Mouse (Mus musculus) monocyte, adult 59 days (primary cell): ENCODE measurements around the gene Dlgap4. TPM values are rescaled to one million over a fixed set of nuclear protein-coding genes. Genes with fewer than 3 reads are reported as not detected.

Experiments
- total RNA-seq, 2 experiments: library from RNA; stranded (reverse); gene quantifications; one replicate each; pipeline ENCODE4 v1.2.4; 2023

Gene Dlgap4
- 100 to 1,000 TPM; 105 to 125 TPM for total RNA-seq

GRCm38 (mm10) chr2:156613541-156614257 is at the start of gene Dlgap4:
TSS of gene Dlgap4 (plus strand) at chr2:156613705.

GRCm38 (mm10) chr2:156774738-156775454 is 161.4 kb downstream of the Dlgap4 start, which contains the start of gene Myl9:
TSS of gene Myl9 (plus strand) at chr2:156775420.

Other genes with a start within 250 kb of the Dlgap4 start
- 1 to 10 TPM; 4.5 to 7.0 TPM for gene Epb41l1, start 192.8 kb upstream of the Dlgap4 start, total RNA-seq
- gene Aar2, start 66.1 kb upstream of the Dlgap4 start, total RNA-seq: 10 to 100 TPM; 19.2 to 21.2 TPM
- 1 to 10 TPM in 1 of 2 experiments, not detected in 1; 1.9 TPM for gene Myl9, start 161.7 kb downstream of the Dlgap4 start, total RNA-seq
- 10 to 100 TPM; 21.9 to 34.2 TPM for gene Tgif2, start 226.3 kb downstream of the Dlgap4 start, total RNA-seq
- gene 4930518I15Rik, start 244.2 kb downstream of the Dlgap4 start, total RNA-seq: 1 to 10 TPM; 2.0 to 2.1 TPM
- gene Rab5if, start 249.4 kb downstream of the Dlgap4 start, total RNA-seq: 100 to 1,000 TPM; 149 to 154 TPM